Mouse (Mus musculus) cerebellum, adult 11 months (tissue): ENCODE results near the gene Lancl1.

ENCODE experiments used
- DNase-seq: peaks from one replicate; pipeline ENCODE4 v3.0.0; 2022

Lancl1 gene

GRCm38 (mm10) chr1:67014205-67014604 is 24.5 kb downstream of the Lancl1 start:
- DNase-seq: no peak

DNA sequence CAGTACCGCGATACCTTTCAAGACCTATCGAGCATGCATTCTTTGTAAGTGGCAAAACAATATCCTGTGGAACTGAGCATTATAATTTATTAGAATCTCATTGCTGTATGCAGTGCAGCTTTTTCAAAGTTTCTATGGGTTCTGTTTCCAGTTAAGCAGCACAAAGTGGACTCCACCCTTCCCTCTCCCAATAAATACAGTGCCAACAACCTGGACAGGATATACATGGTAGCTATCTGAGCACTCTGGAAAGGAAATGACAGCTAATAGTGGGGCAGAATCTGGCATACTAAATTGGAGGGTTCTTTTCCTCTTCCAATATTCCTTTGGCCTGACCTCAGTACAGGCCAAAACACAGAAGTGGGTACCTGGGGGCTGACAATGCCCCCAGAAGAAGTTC is 28.2 kb downstream of the Lancl1 start:
- DNase-seq: no peak

DNA sequence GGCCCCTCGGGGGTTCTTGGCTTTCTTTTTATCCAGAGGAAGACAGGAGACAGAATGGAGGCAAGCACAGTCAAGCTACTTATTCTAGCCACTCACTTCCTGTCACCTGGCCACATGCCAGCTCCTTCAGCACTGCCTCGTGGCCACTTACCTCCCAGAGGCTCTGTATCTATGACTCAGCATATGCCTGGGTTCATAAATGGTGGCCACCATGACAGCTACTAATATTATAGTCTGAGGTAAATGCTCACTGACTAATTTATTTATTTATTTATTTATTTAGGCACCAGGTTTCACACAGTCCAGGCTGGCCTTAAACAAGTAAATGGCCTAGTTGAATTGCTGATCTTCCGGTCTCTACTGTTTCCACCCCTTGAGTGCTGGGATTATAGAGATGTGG is 35.0 kb downstream of the Lancl1 start:
- DNase-seq: no peak

GRCm38 (mm10) chr1:67002226-67002625 is 36.4 kb downstream of the Lancl1 start:
- no peak for DNase-seq

DNA sequence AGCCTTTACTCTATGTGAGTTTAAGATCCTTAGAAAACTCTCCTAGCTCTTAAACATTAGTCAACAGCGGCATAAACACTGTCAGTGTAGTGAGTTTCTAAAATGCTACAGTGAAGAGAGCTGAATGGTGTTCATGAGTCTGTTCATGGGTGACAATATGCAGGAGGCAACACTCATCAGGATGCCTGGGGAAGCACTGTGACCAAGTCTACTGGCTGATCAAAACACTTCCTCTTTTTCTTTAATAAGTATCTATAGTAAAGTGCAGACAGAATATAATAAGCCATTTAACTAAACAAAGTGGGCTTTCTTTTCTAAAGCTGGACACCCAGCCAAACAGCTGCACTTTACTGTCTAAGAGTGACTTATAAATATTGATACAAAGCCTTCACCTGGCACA is 37.3 kb downstream of the Lancl1 start:
- no peak for DNase-seq

- DNase-seq: no peak
Observed at GRCm38 (mm10) chr1:67000484-67000883, 38.2 kb downstream of the Lancl1 start.

DNA sequence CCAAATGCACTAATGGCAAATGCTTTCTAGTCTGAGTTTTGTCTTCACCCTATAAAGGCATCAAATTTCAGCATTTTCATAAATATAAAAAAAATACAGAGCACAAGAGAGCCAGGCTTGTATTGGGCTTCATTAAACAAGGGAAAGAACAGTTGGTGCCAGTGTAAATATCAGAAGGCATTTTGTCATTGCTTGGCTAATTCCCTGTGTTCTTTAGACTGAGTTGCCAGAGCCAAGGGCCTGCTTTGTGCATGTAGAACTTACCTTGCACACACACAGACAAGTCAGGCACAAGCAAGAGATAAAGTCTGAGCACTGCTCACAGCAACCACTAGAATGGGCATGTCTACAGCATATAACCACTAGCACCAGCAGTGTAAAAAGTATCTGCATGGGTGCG is 40.1 kb downstream of the Lancl1 start:
- DNase-seq: no peak

- DNase-seq: no peak
Observed at GRCm38 (mm10) chr1:66998188-66998587, 40.5 kb downstream of the Lancl1 start.

GRCm38 (mm10) chr1:66996819-66997218 is 41.9 kb downstream of the Lancl1 start:
- no peak for DNase-seq

DNA sequence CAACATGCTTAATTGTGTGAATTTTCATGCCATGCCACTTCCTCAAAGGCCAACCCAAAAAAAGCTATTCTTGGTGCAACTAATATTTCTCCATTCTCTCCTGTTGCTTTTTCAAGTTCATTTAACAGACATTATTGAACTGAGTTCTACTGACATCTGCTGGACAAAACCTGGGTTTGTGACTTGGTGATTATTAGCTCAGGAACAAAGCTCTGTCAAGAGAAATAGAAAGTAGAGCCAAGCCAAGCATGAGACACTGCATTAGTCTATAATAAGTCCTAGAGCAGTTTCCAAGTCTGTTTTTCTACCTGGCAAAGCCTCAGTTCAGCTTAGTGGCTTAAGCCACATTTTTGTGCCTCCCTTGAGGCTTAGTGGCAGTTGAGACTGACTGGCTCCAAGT is 45.9 kb downstream of the Lancl1 start:
- DNase-seq: no peak

- no peak for DNase-seq
Observed at GRCm38 (mm10) chr1:66987558-66988190, 51.0 kb downstream of the Lancl1 start.

- DNase-seq: no peak
Observed at GRCm38 (mm10) chr1:66985906-66986305, 52.8 kb downstream of the Lancl1 start.

DNA sequence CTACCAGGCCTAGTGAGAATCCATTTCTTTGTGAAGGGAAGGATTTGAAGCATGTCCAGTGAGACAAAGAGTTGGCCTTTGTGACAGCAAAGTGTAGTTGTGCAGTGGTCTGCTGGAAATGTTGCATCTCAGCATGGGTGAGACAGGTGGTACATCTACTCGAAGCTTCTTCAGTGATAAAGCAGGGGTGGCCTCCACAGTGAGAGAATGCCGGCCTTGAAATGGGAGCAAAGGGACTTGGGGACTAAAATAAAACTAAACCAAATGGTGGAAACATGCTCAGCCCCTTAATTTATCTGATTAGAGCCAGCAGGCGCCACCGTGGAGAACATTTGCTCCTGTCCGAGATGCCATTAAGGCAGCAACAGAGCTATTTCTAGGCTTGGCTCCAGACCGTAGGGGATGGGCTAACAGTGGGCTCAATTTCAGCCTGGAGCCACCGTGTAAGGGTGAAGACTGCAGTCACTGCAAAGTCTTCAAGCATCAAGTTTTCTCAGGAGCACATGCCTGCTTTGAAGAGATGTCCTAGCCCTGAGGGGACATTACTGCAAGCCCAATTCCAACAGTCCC is 53.5 kb downstream of the Lancl1 start:
- no peak for DNase-seq

GRCm38 (mm10) chr1:66980129-66980528 is 58.5 kb downstream of the Lancl1 start:
- no peak for DNase-seq

- no peak for DNase-seq
Observed at GRCm38 (mm10) chr1:66975456-66975855, 63.2 kb downstream of the Lancl1 start.

DNA sequence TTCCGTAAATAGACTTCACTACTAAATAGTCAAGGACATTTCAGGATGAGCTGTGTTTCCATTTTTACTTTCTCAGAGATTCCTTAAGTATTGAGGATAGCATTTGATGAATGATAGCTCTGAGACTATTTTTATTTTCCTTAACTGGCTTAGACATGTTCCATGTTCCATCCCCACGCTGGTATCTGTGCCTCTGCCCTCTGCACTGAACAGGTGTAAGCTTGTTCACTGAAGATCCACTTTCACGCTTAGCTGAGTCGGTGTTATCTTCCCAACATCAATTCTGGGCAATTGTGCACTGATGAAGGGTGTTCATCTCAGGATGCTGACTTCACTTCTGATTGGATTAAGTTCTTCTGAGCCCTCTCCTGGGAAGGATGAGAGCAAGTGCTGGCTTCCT is 73.8 kb downstream of the Lancl1 start:
- no peak for DNase-seq

DNA sequence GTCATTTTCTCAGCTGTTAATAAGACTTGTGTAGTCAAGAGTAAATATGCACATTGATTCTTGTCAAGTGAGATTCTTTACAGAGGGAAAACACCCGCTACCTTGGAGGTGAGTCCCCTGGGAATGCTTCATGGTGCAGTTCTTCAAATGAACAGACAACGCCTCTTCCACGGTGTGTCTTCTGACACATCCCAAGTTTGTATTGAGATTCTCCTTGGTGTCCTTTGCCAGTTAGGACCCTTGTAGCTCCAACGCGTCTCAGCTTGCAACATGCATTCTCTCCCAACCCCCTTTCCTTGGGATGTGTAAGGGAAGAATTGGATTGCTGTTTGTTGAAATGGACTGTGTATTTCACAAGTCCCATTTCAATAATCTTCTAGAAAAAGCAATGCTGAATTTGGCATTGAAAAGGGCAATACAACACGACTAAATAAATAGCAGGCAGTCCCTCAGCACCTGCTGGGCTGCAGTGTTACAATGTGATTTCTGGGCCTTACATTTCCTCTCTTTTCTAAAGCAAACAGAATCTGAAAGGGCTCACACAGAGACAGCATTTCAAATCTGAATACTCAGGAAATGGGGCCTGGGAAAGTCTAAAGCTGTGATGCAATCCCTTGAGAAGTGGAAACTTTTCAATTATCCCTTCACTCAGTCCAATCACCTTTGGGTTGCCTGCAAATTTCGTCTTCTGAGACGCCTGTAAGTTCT is 78.0 kb downstream of the Lancl1 start:
- DNase-seq: no peak

DNA sequence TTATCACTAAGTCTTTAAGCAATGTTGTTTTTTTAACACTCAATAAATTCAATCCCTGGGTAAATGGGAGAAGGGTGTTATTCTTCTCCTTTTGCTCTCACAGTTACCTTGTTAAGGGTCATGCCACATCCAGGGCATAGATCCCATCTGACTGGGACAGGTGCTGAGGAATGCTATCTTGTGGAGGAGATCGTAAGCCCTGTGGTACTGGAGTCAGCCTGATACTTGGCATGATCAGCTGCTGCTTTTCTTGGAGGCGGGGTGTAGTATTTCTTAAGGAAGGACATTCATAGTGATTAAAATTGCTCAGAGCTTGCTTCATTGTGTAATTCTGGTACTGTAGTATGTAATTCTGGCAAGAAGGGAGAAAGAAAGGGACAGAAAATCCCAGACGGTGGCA is 81.3 kb downstream of the Lancl1 start:
- no peak for DNase-seq

DNA sequence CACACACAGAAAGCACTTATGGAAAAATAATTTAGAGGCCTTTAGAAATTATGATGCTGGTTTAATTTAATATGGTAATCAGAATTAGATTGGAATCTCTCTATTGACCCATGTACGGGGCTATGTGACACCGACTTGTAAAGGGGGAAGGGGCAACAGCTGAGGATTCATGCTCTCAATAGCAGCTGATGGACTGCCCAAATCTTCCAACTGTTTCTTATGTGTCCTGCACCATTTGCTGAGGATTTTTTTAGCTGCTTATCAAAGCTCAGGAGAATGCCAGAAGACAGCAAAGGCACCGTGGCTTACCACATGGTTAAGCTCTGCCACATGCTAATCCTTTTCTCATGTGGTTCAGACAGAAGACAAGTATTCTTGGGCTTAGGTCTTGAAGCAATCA is 87.6 kb downstream of the Lancl1 start:
- DNase-seq: no peak
